Mouse (Mus musculus) hindbrain, embryonic 13.5 days (tissue): ENCODE measurements around the gene Prc1. TPM values are rescaled to one million over a fixed set of nuclear protein-coding genes. Genes with fewer than 3 reads are reported as not detected.
A peak's percentile ranks its signal among the peaks of the same experiment; 100 is the strongest.

ENCODE experiments used
- ATAC-seq: fragments of 200-750 bp; cut with Nextera tagmentation; 2 replicates; pipeline ENCODE4 v1.8.0; 2017; ENCODE audit warnings: moderate TSS enrichment; ENCODE audit not compliant: low FRiP score
- H3K27ac ChIP-seq: fragments of 300-500 bp; sonication (generic); 2 replicates; pipeline ENCODE4 v1.5.1; 2015; ENCODE audit warnings: inconsistent platforms, mild to moderate bottlenecking, moderate library complexity
- H3K27me3 ChIP-seq: fragments of 300-500 bp; sonication (generic); 2 replicates; pipeline ENCODE4 v1.6.1; 2015; ENCODE audit warnings: mild to moderate bottlenecking, inconsistent platforms
- H3K36me3 ChIP-seq: fragments of 300-500 bp; sonication (generic); 2 replicates; pipeline ENCODE4 v1.6.1; 2015; ENCODE audit warnings: mild to moderate bottlenecking, inconsistent platforms
- H3K4me1 ChIP-seq: fragments of 300-500 bp; sonication (generic); replicated peaks from 2 replicates; pipeline ENCODE4 v1.6.1; 2015; ENCODE audit warnings: inconsistent platforms
- H3K4me2 ChIP-seq: fragments of 300-500 bp; sonication (generic); 2 replicates; pipeline ENCODE4 v1.6.1; 2015; ENCODE audit warnings: inconsistent platforms, mild to moderate bottlenecking, moderate library complexity
- H3K4me3 ChIP-seq: fragments of 300-500 bp; sonication (generic); 2 replicates; pipeline ENCODE4 v1.5.1; 2015; ENCODE audit warnings: mild to moderate bottlenecking, inconsistent platforms
- H3K9ac ChIP-seq: fragments of 300-500 bp; sonication (generic); 2 replicates; pipeline ENCODE4 v1.6.1; 2015; ENCODE audit warnings: mild to moderate bottlenecking, inconsistent platforms
- H3K9me3 ChIP-seq: fragments of 300-500 bp; sonication (generic); 2 replicates; pipeline ENCODE4 v1.6.1; 2016; ENCODE audit warnings: inconsistent platforms
- WGBS: fragments of 180-500 bp; shearing (Covaris S2); methylation state at CpG from one replicate; pipeline ENCODE4 v1.1.7; 2015; 5-methylcytosine and 5-hydroxymethylcytosine counted together
- polyA plus RNA-seq: library from polyadenylated mRNA; unstranded; fragments of >200 nt; fragmentation: Nextera tagmentation; extraction: Ambion mirVana; gene quantifications from 2 replicates; pipeline ENCODE4 v1.2.1, GENCODE M21; 2015

Gene Prc1
- polyA plus RNA-seq, 1 experiment from 2014 or later = 43.5 TPM

DNA sequence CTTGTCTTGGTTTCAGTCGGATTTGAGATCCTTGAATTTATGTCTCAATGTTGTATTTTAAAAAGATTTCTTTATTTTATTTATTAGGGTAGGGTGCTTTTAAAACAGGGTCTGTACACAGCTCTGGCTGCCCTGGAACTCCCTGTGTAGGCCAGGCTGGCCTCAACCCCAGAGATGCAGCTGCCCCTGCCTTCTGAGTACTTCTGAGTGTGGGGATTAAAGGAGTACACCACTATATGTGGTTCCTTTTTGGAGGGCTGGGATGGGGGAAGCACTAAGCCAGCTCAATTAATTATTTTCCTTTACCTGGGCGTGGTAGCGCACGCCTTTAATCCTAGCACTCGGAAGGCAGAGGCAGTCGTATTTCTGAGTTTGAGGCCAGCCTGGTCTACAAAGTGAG lies 2.2 kb downstream of the Prc1 start:
- H3K4me3 ChIP-seq = no peak overlapping the region
- no peaks in the 10 kb centered on the region for H3K9me3 ChIP-seq

GRCm38 (mm10) chr7:80297041-80297440 lies 2.8 kb downstream of the Prc1 start:
- Histone ChIP-seq H3K4me1 (peaks cover 8% of the 10 kb centered on the region; the same call in 1 of the 2 replicates), H3K4me3 (no peak overlapping the region), H3K27ac (no peak overlapping the region), H3K4me2 (no peak overlapping the region), H3K9ac (no peak overlapping the region), H3K36me3 (no peaks in the 10 kb centered on the region; the same call in 1 of the 2 replicates), H3K9me3 (no peaks in the 10 kb centered on the region), H3K27me3 (no peaks in the 10 kb centered on the region)
- WGBS = 83% methylated on average over 3 of the region's 3 CpGs
- no peak for ATAC-seq

More for the DNA sequence above, 2.2 kb downstream of the Prc1 start:
- peaks cover 8% of the 10 kb centered on the region; the same call in 1 of the 2 replicates for H3K4me1 ChIP-seq
- H3K4me2 ChIP-seq = no peak overlapping the region
- H3K9ac ChIP-seq = no peak overlapping the region
- H3K36me3 ChIP-seq = peaks cover 2% of the 10 kb centered on the region; the same call in 1 of the 2 replicates
- H3K27ac ChIP-seq = no peak overlapping the region
- no peaks in the 10 kb centered on the region for H3K27me3 ChIP-seq
- WGBS = 96% methylated on average over 6 of the region's 6 CpGs
- ATAC-seq = no peak

- no peak overlapping the region for H3K4me2 ChIP-seq
- no peak overlapping the region for H3K4me3 ChIP-seq
- ATAC-seq = no peak
- H3K36me3 ChIP-seq = no peaks in the 10 kb centered on the region
- peaks cover 8% of the 10 kb centered on the region; the same call in 1 of the 2 replicates for H3K4me1 ChIP-seq
- no peaks in the 10 kb centered on the region for H3K27me3 ChIP-seq
- no peak overlapping the region for H3K9ac ChIP-seq
- 98% methylated on average over 4 of the region's 4 CpGs for WGBS
- H3K9me3 ChIP-seq = no peaks in the 10 kb centered on the region
- H3K27ac ChIP-seq = no peak overlapping the region
These were observed 4.5 kb downstream of the Prc1 start for GRCm38 (mm10) chr7:80298754-80299153.

DNA sequence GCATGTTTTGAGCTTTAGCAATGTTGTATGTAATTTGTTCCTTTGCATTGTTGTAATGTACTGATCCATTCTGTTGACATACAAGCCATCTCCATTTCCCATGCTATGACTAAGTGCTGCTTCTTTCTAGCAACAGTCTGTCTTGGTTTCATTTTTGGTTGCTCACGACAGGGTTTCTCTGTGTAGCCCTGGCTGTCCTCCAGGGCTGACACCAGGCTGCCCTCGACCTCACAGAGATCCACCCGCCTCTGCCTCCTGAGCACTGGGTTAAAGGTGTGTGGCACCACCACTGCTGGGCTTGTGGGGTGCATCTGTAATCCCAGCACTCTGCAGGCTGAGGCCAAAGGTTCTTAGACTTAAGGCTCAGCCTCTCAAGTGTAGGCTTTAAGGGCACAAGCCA lies 5.3 kb downstream of the Prc1 start:
- H3K36me3 ChIP-seq = peaks cover 7% of the 10 kb centered on the region
- no peaks in the 10 kb centered on the region for H3K9me3 ChIP-seq
- H3K27me3 ChIP-seq = no peaks in the 10 kb centered on the region
- ATAC-seq = no peak
- H3K4me3 ChIP-seq = no peak overlapping the region
- H3K9ac ChIP-seq = no peak overlapping the region
- peaks cover 7% of the 10 kb centered on the region; the same call in 1 of the 2 replicates for H3K4me1 ChIP-seq
- H3K27ac ChIP-seq = no peak overlapping the region
- WGBS = 91% methylated on average over 3 of the region's 3 CpGs
- no peak overlapping the region for H3K4me2 ChIP-seq

DNA sequence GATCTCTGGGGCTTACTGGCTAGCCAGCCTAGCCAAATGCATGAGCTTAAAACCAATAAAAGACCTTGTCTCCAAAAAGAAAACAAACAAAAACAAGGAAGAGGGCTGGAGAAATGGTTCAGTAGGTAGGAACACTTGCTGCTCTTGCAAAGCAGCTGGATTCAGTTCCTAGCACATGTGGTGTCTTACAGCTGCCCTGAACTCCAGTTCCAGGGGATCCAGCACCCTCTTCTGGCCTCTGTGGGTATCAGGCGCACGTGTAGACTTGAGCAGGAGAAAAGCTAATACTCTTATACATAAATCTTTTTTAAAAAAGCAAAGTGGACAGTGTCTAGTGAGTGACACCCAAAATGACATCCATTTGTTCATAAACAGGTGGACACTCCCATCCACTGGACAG lies 7.3 kb downstream of the Prc1 start:
- H3K4me3 ChIP-seq = no peak overlapping the region
- 95% methylated on average over 2 of the region's 2 CpGs for WGBS
- peaks cover 12% of the 10 kb centered on the region for H3K36me3 ChIP-seq
- H3K27ac ChIP-seq = no peak overlapping the region
- no peaks in the 10 kb centered on the region for H3K9me3 ChIP-seq
- H3K27me3 ChIP-seq = no peaks in the 10 kb centered on the region
- H3K4me2 ChIP-seq = no peak overlapping the region
- H3K4me1 ChIP-seq = no peaks in the 10 kb centered on the region
- H3K9ac ChIP-seq = no peak overlapping the region
- no peak for ATAC-seq

- no peak for ATAC-seq
- Histone ChIP-seq H3K27ac (no peak overlapping the region), H3K4me3 (no peak overlapping the region), H3K4me1 (no peaks in the 10 kb centered on the region), H3K27me3 (no peaks in the 10 kb centered on the region), H3K9me3 (no peaks in the 10 kb centered on the region), H3K36me3 (peaks cover 35% of the 10 kb centered on the region), H3K9ac (no peak overlapping the region), H3K4me2 (no peak overlapping the region)
- 91% methylated on average over 3 of the region's 3 CpGs for WGBS
These were observed 13.5 kb downstream of the Prc1 start for GRCm38 (mm10) chr7:80307766-80308165.

GRCm38 (mm10) chr7:80310771-80311170 lies 16.5 kb downstream of the Prc1 start:
- WGBS = 88% methylated on average over 7 of the region's 7 CpGs
- no peak for ATAC-seq
- Histone ChIP-seq H3K4me2 (no peak overlapping the region), H3K4me1 (no peaks in the 10 kb centered on the region), H3K27ac (no peak overlapping the region), H3K27me3 (no peaks in the 10 kb centered on the region), H3K9me3 (no peaks in the 10 kb centered on the region), H3K9ac (no peak overlapping the region), H3K36me3 (peaks cover 52% of the 10 kb centered on the region), H3K4me3 (no peak overlapping the region)

- 88% methylated on average over 2 of the region's 2 CpGs for WGBS
- Histone ChIP-seq H3K4me3 (no peak overlapping the region), H3K4me2 (no peak overlapping the region), H3K27me3 (no peaks in the 10 kb centered on the region), H3K9ac (no peak overlapping the region), H3K4me1 (no peaks in the 10 kb centered on the region), H3K27ac (no peak overlapping the region), H3K36me3 (peaks cover 76% of the 10 kb centered on the region), H3K9me3 (no peaks in the 10 kb centered on the region)
- ATAC-seq = no peak
These were observed 21.5 kb downstream of the Prc1 start for GRCm38 (mm10) chr7:80315733-80316132.

DNA sequence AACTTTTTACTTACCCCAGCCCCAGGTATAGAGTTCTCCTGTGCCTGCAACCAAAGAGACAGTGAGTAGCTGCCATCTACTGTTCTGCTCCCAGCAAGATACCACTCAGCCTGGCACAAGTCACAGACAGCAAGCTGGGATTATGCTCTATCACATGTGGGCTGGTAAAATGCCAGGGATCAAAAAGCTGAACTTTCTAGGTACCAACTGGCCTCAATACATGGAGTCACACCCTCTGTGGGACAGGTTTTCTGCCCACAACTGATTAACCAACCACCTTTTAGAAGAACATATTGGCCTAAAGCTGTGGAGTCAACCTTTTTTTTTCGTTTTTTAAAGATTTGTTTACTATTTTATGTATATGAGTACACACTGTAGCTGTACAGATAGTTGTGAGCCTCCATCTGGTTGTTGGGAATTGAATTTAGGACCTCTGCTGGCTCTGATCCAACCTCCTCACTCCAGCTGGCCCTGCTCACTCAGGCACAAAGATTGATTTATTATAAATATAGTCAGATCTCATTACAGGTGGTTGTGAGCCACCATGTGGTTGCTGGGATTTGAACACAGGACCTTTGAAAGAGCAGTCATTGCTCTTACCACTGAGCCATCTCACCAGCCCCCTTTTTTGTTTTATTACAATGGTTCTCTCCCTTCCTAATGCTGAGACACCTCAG lies 23.3 kb downstream of the Prc1 start:
- H3K27me3 ChIP-seq = no peaks in the 10 kb centered on the region
- peaks cover 7% of the 10 kb centered on the region; the same call in 1 of the 2 replicates for H3K4me1 ChIP-seq
- no peak overlapping the region for H3K4me2 ChIP-seq
- ATAC-seq = no peak
- no peak overlapping the region for H3K4me3 ChIP-seq
- no peaks in the 10 kb centered on the region for H3K9me3 ChIP-seq
- no peak overlapping the region for H3K9ac ChIP-seq
- no peak overlapping the region for H3K27ac ChIP-seq
- WGBS = 76% methylated on average over 1 of the region's 1 CpGs
- H3K36me3 ChIP-seq = peaks cover 72% of the 10 kb centered on the region

GRCm38 (mm10) chr7:80318670-80319069 lies 24.4 kb downstream of the Prc1 start:
- Histone ChIP-seq H3K27me3 (no peaks in the 10 kb centered on the region), H3K9ac (no peak overlapping the region), H3K4me3 (no peak overlapping the region), H3K4me1 (peaks cover 17% of the 10 kb centered on the region), H3K36me3 (peaks cover 61% of the 10 kb centered on the region), H3K27ac (no peak overlapping the region), H3K9me3 (no peaks in the 10 kb centered on the region), H3K4me2 (no peak overlapping the region)
- ATAC-seq = no peak
- WGBS = 89% methylated on average over 4 of the region's 4 CpGs

DNA sequence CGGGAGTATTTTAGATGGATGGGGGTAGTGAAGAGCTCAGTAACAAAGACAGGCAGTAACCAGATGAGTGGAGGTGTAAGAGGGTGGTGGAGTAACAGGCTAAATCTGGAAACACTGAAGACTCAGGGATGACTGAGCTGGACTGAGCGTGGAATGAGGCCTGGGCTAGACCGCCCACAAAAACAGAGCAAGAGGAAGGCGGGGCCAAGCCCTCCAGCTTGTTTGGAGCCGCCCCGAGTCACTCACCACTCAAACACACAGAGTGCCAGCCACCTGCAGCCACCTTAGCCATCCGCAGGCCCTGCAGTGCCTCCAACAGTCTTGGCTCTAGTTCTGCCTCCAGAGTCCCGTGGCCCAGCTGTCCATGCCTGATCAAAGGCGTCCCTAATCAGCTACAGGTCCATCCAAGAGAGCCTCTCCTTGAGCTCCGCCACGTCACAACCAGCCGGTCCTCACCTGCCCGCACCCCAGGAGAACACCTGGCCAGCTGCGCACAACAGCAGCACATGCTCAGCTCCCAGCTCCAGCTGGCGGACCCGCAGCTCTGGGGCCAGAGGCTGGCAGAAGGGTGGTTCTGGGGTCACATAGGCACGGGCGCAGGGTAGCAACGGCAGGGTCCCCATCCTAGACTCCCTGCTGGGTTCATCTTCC lies 25.7 kb downstream of the Prc1 start:
- WGBS = 86% methylated on average over 19 of the region's 19 CpGs
- H3K27me3 ChIP-seq = no peaks in the 10 kb centered on the region
- H3K9me3 ChIP-seq = no peaks in the 10 kb centered on the region
- no peak for ATAC-seq
- 0 out of 2 replicates have a peak overlapping the region, but pooled peaks have one; percentile 29 for H3K9ac ChIP-seq
- H3K36me3 ChIP-seq = peaks cover 49% of the 10 kb centered on the region
- H3K27ac ChIP-seq = no peak overlapping the region
- peaks cover 19% of the 10 kb centered on the region for H3K4me1 ChIP-seq
- no peak overlapping the region for H3K4me2 ChIP-seq
- H3K4me3 ChIP-seq = no peak overlapping the region

GRCm38 (mm10) chr7:80323336-80323735 lies 29.1 kb downstream of the Prc1 start:
- Histone ChIP-seq H3K27me3 (no peaks in the 10 kb centered on the region), H3K4me2 (peak overlapping the region; percentile 61), H3K4me3 (peak overlapping the region; percentile 56), H3K4me1 (peaks cover 23% of the 10 kb centered on the region), H3K36me3 (peaks cover 60% of the 10 kb centered on the region), H3K9me3 (no peaks in the 10 kb centered on the region), H3K27ac (peak overlapping the region; percentile 92), H3K9ac (peak overlapping the region; percentile 75)
- ATAC-seq = no peak
- WGBS = 24% methylated on average over 8 of the region's 8 CpGs
